Comparison of ENCODE assay signal across 8 mouse cellular contexts in the genomic region with DNA sequence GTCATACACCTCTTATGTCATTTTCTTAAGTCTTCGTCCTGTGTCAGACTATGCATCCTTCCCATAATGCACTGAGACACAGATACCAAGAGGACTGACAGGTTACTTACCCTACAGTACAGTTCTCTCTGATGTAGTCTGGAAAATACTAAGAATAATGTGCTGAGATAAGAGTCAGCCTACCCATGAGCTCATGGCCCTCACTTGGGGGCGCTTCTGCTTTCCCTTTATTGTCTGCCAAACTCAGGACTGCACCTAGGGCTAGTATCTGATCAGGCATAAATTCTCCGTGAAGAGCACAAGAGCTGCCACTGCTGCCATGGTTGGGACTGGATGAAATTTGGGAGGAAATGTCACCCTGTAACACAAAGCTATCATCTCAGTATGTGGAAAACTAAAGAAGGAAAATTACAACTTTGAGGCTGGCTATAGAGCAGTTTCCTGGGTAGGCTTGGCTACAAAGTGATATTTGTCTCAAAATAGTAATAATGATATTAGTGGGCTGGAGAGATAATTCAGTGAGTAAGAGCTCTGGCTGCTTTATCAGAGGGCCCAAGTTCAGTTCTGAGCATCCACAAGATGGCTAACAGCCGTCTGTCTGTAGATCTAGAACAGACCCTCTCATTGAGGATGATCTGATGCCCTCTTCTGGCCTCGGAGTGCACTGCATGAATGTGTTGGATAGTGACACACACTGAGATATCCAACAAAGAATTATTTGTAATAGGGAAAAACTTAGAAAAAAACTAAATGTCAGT. TPM values are rescaled to one million over a fixed set of nuclear protein-coding genes. Genes with fewer than 3 reads are reported as not detected.
DNase-seq lines count a peak whose midpoint lies in the region; ATAC-seq and TF ChIP-seq lines count a peak whose summit lies in the region.

No protein-coding gene starts in this region.

- H3K4me3 ChIP-seq in forebrain, embryonic 11.5 days (ENCODE audit: low read depth, low read length) = no peak overlapping the region
- no peak overlapping the region for H3K4me3 ChIP-seq in forebrain, embryonic 12.5 days (replicated peaks)
- no peak overlapping the region for H3K4me3 ChIP-seq in C2C12 (ENCODE audit: insufficient read depth, poor library complexity, severe bottlenecking)
- H3K4me3 ChIP-seq in embryonic facial prominence, embryonic 14.5 days (ENCODE audit: low read depth, low read length) = no peak overlapping the region

- no peak overlapping the region for H3K4me2 ChIP-seq in forebrain, embryonic 11.5 days (ENCODE audit: low read depth, low read length, severe bottlenecking)
- no peak overlapping the region for H3K4me2 ChIP-seq in forebrain, embryonic 12.5 days
- H3K4me2 ChIP-seq in embryonic facial prominence, embryonic 14.5 days (ENCODE audit: low read depth, low read length) = no peak overlapping the region

- no peaks in the 10 kb centered on the region for H3K4me1 ChIP-seq in forebrain, embryonic 11.5 days (replicated peaks; ENCODE audit: control insufficient read depth, insufficient read depth, low read length)
- H3K4me1 ChIP-seq in forebrain, embryonic 12.5 days = peaks cover 2% of the 10 kb centered on the region; the same call in 1 of the 2 replicates
- no peaks in the 10 kb centered on the region for H3K4me1 ChIP-seq in embryonic facial prominence, embryonic 14.5 days (ENCODE audit: control insufficient read depth, insufficient read depth, low read length)

- no peak for ATAC-seq in forebrain, embryonic 11.5 days (replicated peaks; ENCODE audit: low FRiP score)
- ATAC-seq in forebrain, embryonic 12.5 days (ENCODE audit: low FRiP score) = no peak
- no peak for ATAC-seq in embryonic facial prominence, embryonic 14.5 days (ENCODE audit: low read depth)

- DNase-seq in forebrain, embryonic 11.5 days (ENCODE audit: low spot score) = peak; percentile 65
- peak; percentile 79 to 83 for DNase-seq in adrenal gland, postnatal 36 days
- peak; percentile 48 for DNase-seq in embryonic facial prominence, embryonic 14.5 days (ENCODE audit: low spot score)
- DNase-seq in kidney, postnatal 14 days = peak; percentile 72
- DNase-seq in lung, adult 18-20 months = peak; percentile 66 to 71
- peak; percentile 72 for DNase-seq in right cerebral cortex, postnatal 14 days

- no peaks in the 10 kb centered on the region for H3K36me3 ChIP-seq in forebrain, embryonic 11.5 days (ENCODE audit: control insufficient read depth, insufficient read depth, low read length)
- peaks cover 16% of the 10 kb centered on the region; the same call in 1 of the 2 replicates for H3K36me3 ChIP-seq in forebrain, embryonic 12.5 days (replicated peaks)
- peaks cover 8% of the 10 kb centered on the region for H3K36me3 ChIP-seq in C2C12 (ENCODE audit: control insufficient read depth, insufficient read depth)
- H3K36me3 ChIP-seq in embryonic facial prominence, embryonic 14.5 days (ENCODE audit: control insufficient read depth, insufficient read depth, low read length) = peaks cover 33% of the 10 kb centered on the region

- no peak overlapping the region for H3K9ac ChIP-seq in forebrain, embryonic 11.5 days (ENCODE audit: low read length)
- H3K9ac ChIP-seq in forebrain, embryonic 12.5 days = no peak overlapping the region
- H3K9ac ChIP-seq in embryonic facial prominence, embryonic 14.5 days (ENCODE audit: low read depth, low read length) = no peak overlapping the region

- H3ac ChIP-seq in C2C12 (ENCODE audit: control insufficient read depth, insufficient read length, low read depth) = no peak overlapping the region

- H3K79me2 ChIP-seq in C2C12 (ENCODE audit: control insufficient read depth, insufficient read depth) = peaks cover 54% of the 10 kb centered on the region

- no peaks in the 10 kb centered on the region for H3K27me3 ChIP-seq in forebrain, embryonic 11.5 days (ENCODE audit: control insufficient read depth, insufficient read depth, low read length)
- H3K27me3 ChIP-seq in forebrain, embryonic 12.5 days = no peaks in the 10 kb centered on the region
- H3K27me3 ChIP-seq in C2C12 (ENCODE audit: control insufficient read depth, insufficient read depth, insufficient read length) = no peaks in the 10 kb centered on the region
- no peaks in the 10 kb centered on the region for H3K27me3 ChIP-seq in embryonic facial prominence, embryonic 14.5 days (replicated peaks; ENCODE audit: control insufficient read depth, insufficient read depth, low read length)

- H3K27ac ChIP-seq in forebrain, embryonic 11.5 days (ENCODE audit: low read depth, low read length) = no peak overlapping the region
- no peak overlapping the region for H3K27ac ChIP-seq in forebrain, embryonic 12.5 days
- H3K27ac ChIP-seq in embryonic facial prominence, embryonic 14.5 days (replicated peaks; ENCODE audit: low read depth, low read length) = no peak overlapping the region

- H3K79me3 ChIP-seq in C2C12 (ENCODE audit: low read depth) = peaks cover 11% of the 10 kb centered on the region

- H3K9me3 ChIP-seq in forebrain, embryonic 11.5 days (ENCODE audit: control insufficient read depth, low read length) = no peaks in the 10 kb centered on the region
- no peaks in the 10 kb centered on the region for H3K9me3 ChIP-seq in forebrain, embryonic 12.5 days
- no peaks in the 10 kb centered on the region for H3K9me3 ChIP-seq in embryonic facial prominence, embryonic 14.5 days (ENCODE audit: control insufficient read depth, low read length)

- 58% methylated on average over 5 of the region's 5 CpGs for WGBS in forebrain, embryonic 11.5 days
- 64% methylated on average over 5 of the region's 5 CpGs for WGBS in forebrain, embryonic 12.5 days
- 54% methylated on average over 5 of the region's 5 CpGs for WGBS in embryonic facial prominence, embryonic 14.5 days

- peak; percentile 62 for TF ChIP-seq CTCF in C2C12 (IDR thresholded peaks at IDR 0.05; ENCODE audit: control insufficient read depth, insufficient read depth, insufficient read length)

TF ChIP-seq in C2C12, 6 proteins besides CTCF, POLR2A, EP300 and RAD21:
- TF ChIP-seq USF1 (IDR thresholded peaks at IDR 0.05; ENCODE audit: low read depth) = no peak

RNA-seq across cellular contexts. Expression of gene Gm10401, which starts 21.8 kb away (rescaled TPM):
- polyA plus RNA-seq in forebrain, embryonic 11.5 days (2014; fragmentation: Nextera tagmentation; extraction: Ambion mirVana) = 22.0 and 33.1 TPM in 2 replicates
- polyA plus RNA-seq in forebrain, embryonic 12.5 days (2016; fragmentation: Nextera tagmentation; extraction: Ambion mirVana) = 26.1 and 29.4 TPM in 2 replicates
- 6.5 TPM for polyA plus RNA-seq in C2C12 (2012; fragmentation: generic; extraction: Trizol)
- total RNA-seq in adrenal gland, postnatal 36 days (2021) = not detected
- polyA plus RNA-seq in embryonic facial prominence, embryonic 14.5 days (2014; fragmentation: Nextera tagmentation; extraction: Ambion mirVana) = 53.2 and 54.0 TPM in 2 replicates

RNA-seq across cellular contexts. Expression of gene Acads, which starts 42.8 kb away (rescaled TPM):
- 30.1 and 31.5 TPM in 2 replicates for polyA plus RNA-seq in forebrain, embryonic 11.5 days (2014; fragmentation: Nextera tagmentation; extraction: Ambion mirVana)
- polyA plus RNA-seq in forebrain, embryonic 12.5 days (2016; fragmentation: Nextera tagmentation; extraction: Ambion mirVana) = 32.7 and 33.0 TPM in 2 replicates
- polyA plus RNA-seq in C2C12 (2012; fragmentation: generic; extraction: Trizol) = 56.9 TPM
- total RNA-seq in adrenal gland, postnatal 36 days (2021) = 100 to 1,000 TPM; 156 to 220 TPM
- polyA plus RNA-seq in embryonic facial prominence, embryonic 14.5 days (2014; fragmentation: Nextera tagmentation; extraction: Ambion mirVana) = 28.5 and 28.7 TPM in 2 replicates

RNA-seq across cellular contexts. Expression of gene Unc119b, which starts 58.5 kb away (rescaled TPM):
- polyA plus RNA-seq in forebrain, embryonic 11.5 days (2014; fragmentation: Nextera tagmentation; extraction: Ambion mirVana) = 81.2 and 83.3 TPM in 2 replicates
- 68.6 and 69.8 TPM in 2 replicates for polyA plus RNA-seq in forebrain, embryonic 12.5 days (2016; fragmentation: Nextera tagmentation; extraction: Ambion mirVana)
- polyA plus RNA-seq in C2C12 (2012; fragmentation: generic; extraction: Trizol) = 39.0 TPM
- 10 to 100 TPM; 38.9 to 45.3 TPM for total RNA-seq in adrenal gland, postnatal 36 days (2021)
- polyA plus RNA-seq in embryonic facial prominence, embryonic 14.5 days (2014; fragmentation: Nextera tagmentation; extraction: Ambion mirVana) = 32.2 and 35.4 TPM in 2 replicates
